In the genomic region with DNA sequence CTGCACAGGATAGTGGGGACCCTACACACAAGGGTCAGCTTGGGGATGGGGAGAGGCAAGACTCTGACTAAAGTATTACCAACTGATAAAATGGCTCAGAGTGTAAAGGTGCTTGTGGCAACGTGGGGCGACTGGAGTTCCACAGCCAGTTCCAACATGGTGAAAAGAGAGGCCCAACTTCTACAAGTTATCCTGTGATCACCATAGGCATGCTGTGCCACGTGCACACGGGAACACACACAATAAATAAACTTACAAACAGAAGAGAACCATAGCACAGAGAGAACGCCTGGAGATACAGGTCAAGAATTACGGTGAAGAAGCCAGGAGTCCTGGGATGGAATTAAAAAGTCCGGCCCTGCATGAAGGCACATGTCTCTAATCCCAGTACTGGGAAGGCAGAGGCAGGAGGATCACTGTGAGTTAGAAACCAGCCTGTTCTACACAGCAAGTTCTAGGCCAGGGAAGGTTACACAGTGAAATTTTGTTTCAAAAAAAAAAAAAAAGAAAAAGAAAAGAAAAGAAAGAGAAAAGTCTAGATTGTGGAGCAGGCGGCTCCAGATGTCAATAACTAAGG, we compare ENCODE assay signal across 7 mouse cellular contexts. TPM values are rescaled to one million over a fixed set of nuclear protein-coding genes. Genes with fewer than 3 reads are reported as not detected.
DNase-seq lines count a peak whose midpoint lies in the region; ATAC-seq and TF ChIP-seq lines count a peak whose summit lies in the region.

No protein-coding gene starts in this region.

- H3K9me3 ChIP-seq in lung, postnatal 0 days (ENCODE audit: low read length), result no peaks in the 10 kb centered on the region
- no peaks in the 10 kb centered on the region for H3K9me3 ChIP-seq in forebrain, embryonic 12.5 days
- no peaks in the 10 kb centered on the region for H3K9me3 ChIP-seq in limb, embryonic 14.5 days (ENCODE audit: control insufficient read depth, low read length)
- H3K9me3 ChIP-seq in stomach, embryonic 15.5 days, result no peaks in the 10 kb centered on the region

- ATAC-seq in lung, postnatal 0 days, result no peak
- ATAC-seq in forebrain, embryonic 12.5 days (ENCODE audit: low FRiP score), result no peak
- no peak for ATAC-seq in limb, embryonic 14.5 days (ENCODE audit: low FRiP score, low read depth)
- ATAC-seq in stomach, embryonic 15.5 days (ENCODE audit: insufficient read depth, low FRiP score, low read depth), result no peak

- peaks cover 24% of the 10 kb centered on the region for H3K4me1 ChIP-seq in lung, postnatal 0 days (ENCODE audit: insufficient read depth, low read depth, low read length)
- peaks cover 48% of the 10 kb centered on the region for H3K4me1 ChIP-seq in forebrain, embryonic 12.5 days
- H3K4me1 ChIP-seq in limb, embryonic 14.5 days (ENCODE audit: control insufficient read depth, insufficient read depth, low read length), result peaks cover 28% of the 10 kb centered on the region
- peaks cover 51% of the 10 kb centered on the region for H3K4me1 ChIP-seq in stomach, embryonic 15.5 days

- TF ChIP-seq EP300 in lung, postnatal 0 days (IDR thresholded peaks at IDR 0.05), result no peak

- TF ChIP-seq CTCF in lung, postnatal 0 days (IDR thresholded peaks at IDR 0.05), result no peak

- 7% methylated on average over 8 of the region's 8 CpGs for WGBS in lung, postnatal 0 days
- WGBS in forebrain, embryonic 12.5 days, result 15% methylated on average over 8 of the region's 8 CpGs
- 6% methylated on average over 8 of the region's 8 CpGs for WGBS in limb, embryonic 14.5 days
- 7% methylated on average over 8 of the region's 8 CpGs for WGBS in stomach, embryonic 15.5 days

- no peak for DNase-seq in lung, postnatal 0 days (ENCODE audit: low spot score)
- DNase-seq in lung, adult 18-20 months, result no peak
- DNase-seq in limb, embryonic 14.5 days (ENCODE audit: low spot score), result no peak
- no peak for DNase-seq in spleen, adult 12 weeks (ENCODE audit: low spot score)
- DNase-seq in urinary bladder, postnatal 36 days (ENCODE audit: low spot score in 2 of 2), result no peak

- no peaks in the 10 kb centered on the region for H3K36me3 ChIP-seq in lung, postnatal 0 days (ENCODE audit: insufficient read depth, low read length)
- H3K36me3 ChIP-seq in forebrain, embryonic 12.5 days (replicated peaks), result peaks cover 21% of the 10 kb centered on the region
- peaks cover 29% of the 10 kb centered on the region for H3K36me3 ChIP-seq in limb, embryonic 14.5 days (ENCODE audit: control insufficient read depth, insufficient read depth, low read length)
- H3K36me3 ChIP-seq in stomach, embryonic 15.5 days, result peaks cover 4% of the 10 kb centered on the region; the same call in 1 of the 2 replicates

- peak overlapping the region; percentile 63 for H3K9ac ChIP-seq in lung, postnatal 0 days (replicated peaks; ENCODE audit: low read depth)
- peak overlapping the region; percentile 85 for H3K9ac ChIP-seq in forebrain, embryonic 12.5 days
- H3K9ac ChIP-seq in limb, embryonic 14.5 days (ENCODE audit: low read depth, low read length, severe bottlenecking), result peak overlapping the region; percentile 72
- H3K9ac ChIP-seq in stomach, embryonic 15.5 days, result peak overlapping the region; percentile 97

- H3K27ac ChIP-seq in lung, postnatal 0 days (ENCODE audit: low read length), result peak overlapping the region; percentile 76
- H3K27ac ChIP-seq in forebrain, embryonic 12.5 days, result peak overlapping the region; percentile 70
- peak overlapping the region; percentile 68; the same call in 1 of the 2 replicates for H3K27ac ChIP-seq in limb, embryonic 14.5 days (replicated peaks; ENCODE audit: low read depth, low read length)
- peak overlapping the region; percentile 83; the same call in 1 of the 2 replicates for H3K27ac ChIP-seq in stomach, embryonic 15.5 days

- H3K4me3 ChIP-seq in lung, postnatal 0 days (ENCODE audit: low read depth, low read length), result peak overlapping the region; percentile 75
- peak overlapping the region; percentile 87 for H3K4me3 ChIP-seq in forebrain, embryonic 12.5 days (replicated peaks)
- peak overlapping the region; percentile 74 for H3K4me3 ChIP-seq in limb, embryonic 14.5 days (replicated peaks; ENCODE audit: low read length)
- peak overlapping the region; percentile 93 for H3K4me3 ChIP-seq in stomach, embryonic 15.5 days (replicated peaks)

- TF ChIP-seq POLR2A in limb, embryonic 14.5 days (IDR thresholded peaks at IDR 0.05; ENCODE audit: borderline replicate concordance, extremely low read depth, insufficient read depth, insufficient read length), result no peak

- peak overlapping the region; percentile 76 for H3K4me2 ChIP-seq in lung, postnatal 0 days (replicated peaks; ENCODE audit: low read depth, low read length)
- H3K4me2 ChIP-seq in forebrain, embryonic 12.5 days, result peak overlapping the region; percentile 94
- H3K4me2 ChIP-seq in limb, embryonic 14.5 days (replicated peaks; ENCODE audit: low read depth, low read length, severe bottlenecking), result peak overlapping the region; percentile 60
- peak overlapping the region; percentile 86 for H3K4me2 ChIP-seq in stomach, embryonic 15.5 days

- H3K27me3 ChIP-seq in lung, postnatal 0 days (replicated peaks; ENCODE audit: insufficient read depth, low read length), result no peaks in the 10 kb centered on the region
- peaks cover 8% of the 10 kb centered on the region for H3K27me3 ChIP-seq in forebrain, embryonic 12.5 days
- H3K27me3 ChIP-seq in limb, embryonic 14.5 days (ENCODE audit: control insufficient read depth, insufficient read depth, low read length), result no peaks in the 10 kb centered on the region
- H3K27me3 ChIP-seq in stomach, embryonic 15.5 days (replicated peaks), result no peaks in the 10 kb centered on the region

RNA-seq across cellular contexts. Expression of gene Cdc37, which starts 0.6 kb away (rescaled TPM):
- 165 and 171 TPM in 2 replicates for polyA plus RNA-seq in lung, postnatal 0 days (2015; fragmentation: Nextera tagmentation; extraction: Ambion mirVana)
- polyA plus RNA-seq in forebrain, embryonic 12.5 days (2016; fragmentation: Nextera tagmentation; extraction: Ambion mirVana), result 260 and 272 TPM in 2 replicates
- polyA plus RNA-seq in limb, embryonic 14.5 days (2012; rRNA removed), result 145 and 257 TPM in 2 replicates
- polyA plus RNA-seq in limb, embryonic 14.5 days (2014; fragmentation: Nextera tagmentation; extraction: Ambion mirVana), result 292 and 299 TPM in 2 replicates
- polyA plus RNA-seq in stomach, embryonic 15.5 days (2015; fragmentation: Nextera tagmentation; extraction: Ambion mirVana), result 284 and 293 TPM in 2 replicates

RNA-seq across cellular contexts. Expression of gene Pde4a, which starts 16.3 kb away (rescaled TPM):
- 3.9 and 4.7 TPM in 2 replicates for polyA plus RNA-seq in lung, postnatal 0 days (2015; fragmentation: Nextera tagmentation; extraction: Ambion mirVana)
- 12.8 and 14.5 TPM in 2 replicates for polyA plus RNA-seq in forebrain, embryonic 12.5 days (2016; fragmentation: Nextera tagmentation; extraction: Ambion mirVana)
- 5.7 and 7.1 TPM in 2 replicates for polyA plus RNA-seq in limb, embryonic 14.5 days (2012; rRNA removed)
- polyA plus RNA-seq in limb, embryonic 14.5 days (2014; fragmentation: Nextera tagmentation; extraction: Ambion mirVana), result 4.4 and 5.7 TPM in 2 replicates
- 5.9 and 6.2 TPM in 2 replicates for polyA plus RNA-seq in stomach, embryonic 15.5 days (2015; fragmentation: Nextera tagmentation; extraction: Ambion mirVana)

RNA-seq across cellular contexts. Expression of gene Tyk2, which starts 18.1 kb away (rescaled TPM):
- polyA plus RNA-seq in lung, postnatal 0 days (2015; fragmentation: Nextera tagmentation; extraction: Ambion mirVana), result 10.9 and 12.5 TPM in 2 replicates
- polyA plus RNA-seq in forebrain, embryonic 12.5 days (2016; fragmentation: Nextera tagmentation; extraction: Ambion mirVana), result 12.8 TPM in 2 replicates
- 20.9 and 25.8 TPM in 2 replicates for polyA plus RNA-seq in limb, embryonic 14.5 days (2012; rRNA removed)
- polyA plus RNA-seq in limb, embryonic 14.5 days (2014; fragmentation: Nextera tagmentation; extraction: Ambion mirVana), result 10.6 and 11.4 TPM in 2 replicates
- 13.6 and 15.8 TPM in 2 replicates for polyA plus RNA-seq in stomach, embryonic 15.5 days (2015; fragmentation: Nextera tagmentation; extraction: Ambion mirVana)

RNA-seq across cellular contexts. Expression of gene Raver1, which starts 57.4 kb away (rescaled TPM):
- polyA plus RNA-seq in lung, postnatal 0 days (2015; fragmentation: Nextera tagmentation; extraction: Ambion mirVana), result 15.3 and 16.8 TPM in 2 replicates
- polyA plus RNA-seq in forebrain, embryonic 12.5 days (2016; fragmentation: Nextera tagmentation; extraction: Ambion mirVana), result 74.2 and 82.7 TPM in 2 replicates
- polyA plus RNA-seq in limb, embryonic 14.5 days (2012; rRNA removed), result 94.0 and 125 TPM in 2 replicates
- 74.7 and 76.3 TPM in 2 replicates for polyA plus RNA-seq in limb, embryonic 14.5 days (2014; fragmentation: Nextera tagmentation; extraction: Ambion mirVana)
- polyA plus RNA-seq in stomach, embryonic 15.5 days (2015; fragmentation: Nextera tagmentation; extraction: Ambion mirVana), result 48.3 and 60.9 TPM in 2 replicates

RNA-seq across cellular contexts. Expression of gene Gm38431, which starts 57.4 kb away (rescaled TPM):
- 0.60 and 0.69 TPM in 2 replicates for polyA plus RNA-seq in lung, postnatal 0 days (2015; fragmentation: Nextera tagmentation; extraction: Ambion mirVana)
- 2.0 and 2.8 TPM in 2 replicates for polyA plus RNA-seq in forebrain, embryonic 12.5 days (2016; fragmentation: Nextera tagmentation; extraction: Ambion mirVana)
- 5.3 and 5.9 TPM in 2 replicates for polyA plus RNA-seq in limb, embryonic 14.5 days (2012; rRNA removed)
- 1.6 and 2.6 TPM in 2 replicates for polyA plus RNA-seq in limb, embryonic 14.5 days (2014; fragmentation: Nextera tagmentation; extraction: Ambion mirVana)
- 1.6 and 1.7 TPM in 2 replicates for polyA plus RNA-seq in stomach, embryonic 15.5 days (2015; fragmentation: Nextera tagmentation; extraction: Ambion mirVana)
